Mouse (Mus musculus): ENCODE results near the gene Tmem123. TPM values are rescaled to one million over a fixed set of nuclear protein-coding genes. Genes with fewer than 3 reads are reported as not detected.

The Tmem123 gene
- 59.9 and 83.6 TPM in 2 replicates for polyA plus RNA-seq (2015; fragmentation: Nextera tagmentation; extraction: Ambion mirVana)

DNA sequence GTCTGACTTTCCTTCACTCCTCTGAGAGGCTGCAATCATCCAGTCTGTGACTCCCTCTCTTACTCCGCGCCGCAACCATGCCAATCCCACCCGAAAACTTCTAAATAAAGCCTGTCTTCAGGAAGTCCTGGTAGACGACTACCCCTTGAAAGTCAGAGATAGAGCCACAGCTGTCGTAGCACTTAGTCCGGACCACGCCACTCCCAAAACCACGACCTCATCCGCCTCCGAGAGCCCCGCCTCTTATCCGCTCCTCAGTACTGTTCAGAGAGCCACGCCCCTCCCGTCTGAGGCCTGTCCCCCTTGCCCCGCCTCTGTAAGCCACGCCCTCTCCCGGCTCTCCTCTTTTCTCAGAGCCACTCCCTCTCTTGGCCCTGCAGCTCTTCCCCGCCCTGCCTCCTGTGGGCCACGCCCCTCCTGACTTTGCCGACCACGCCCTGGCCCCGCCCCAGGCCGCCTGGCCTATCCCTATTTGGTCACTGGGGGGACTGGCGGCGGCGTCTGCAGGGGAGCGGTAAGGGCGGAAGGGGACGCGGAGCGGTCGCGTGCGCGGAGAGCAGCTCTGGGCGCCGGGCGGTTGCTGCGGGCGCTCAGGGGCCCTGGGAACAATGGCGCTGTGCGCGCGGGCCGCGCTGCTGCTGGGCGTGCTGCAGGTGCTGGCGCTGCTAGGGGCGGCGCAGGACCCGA, at the start of gene Tmem123:
Tmem123 (plus strand) TSS at position 428 of the 687 bp plus-strand sequence.

DNA sequence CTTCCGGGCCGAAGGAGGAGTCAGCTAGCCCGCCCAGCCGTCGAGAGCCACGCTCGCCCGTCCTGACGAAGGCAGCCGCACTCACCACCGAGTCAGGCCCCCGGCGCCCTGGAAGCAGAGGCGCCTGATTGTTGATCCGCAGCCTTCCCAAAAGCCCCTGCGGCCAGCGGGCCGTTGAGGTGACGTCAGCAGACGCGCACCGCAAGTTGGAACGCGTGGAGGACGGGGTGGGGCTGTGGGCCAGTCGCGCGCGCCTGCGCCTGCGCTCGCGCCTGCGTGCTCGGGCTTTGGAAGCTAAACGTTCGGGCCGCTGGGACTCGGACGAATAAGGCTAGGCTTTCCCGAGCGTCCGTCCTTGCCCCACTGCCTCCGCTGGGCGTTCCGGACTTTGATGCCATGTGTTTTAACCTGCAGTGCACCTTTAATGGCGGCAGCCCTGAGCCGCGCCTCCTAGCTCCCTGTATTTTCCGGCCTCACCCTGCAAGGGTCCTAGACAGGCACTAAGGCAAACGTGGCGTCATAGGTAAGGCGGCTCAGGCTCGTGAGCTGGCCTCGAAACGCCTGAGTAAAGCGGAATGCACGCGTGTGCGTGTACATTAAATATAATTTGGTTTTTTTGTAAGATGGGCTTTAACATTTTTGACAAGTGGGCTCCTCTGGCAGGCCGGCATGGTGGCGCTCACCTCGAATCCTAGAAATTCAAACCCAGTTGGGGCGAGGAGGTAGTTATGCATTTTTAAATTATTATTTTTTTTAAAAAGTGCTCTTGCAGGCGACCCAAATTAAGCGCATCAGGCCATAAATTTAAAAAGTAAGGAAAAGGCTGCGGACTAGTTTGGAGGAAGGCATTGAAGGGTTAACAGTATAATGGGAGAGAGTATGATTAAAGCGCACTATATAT, 73.3 kb downstream of the Tmem123 start, which contains the start of gene Birc2:
Birc2 (minus strand) TSS at position 160 of the 901 bp plus-strand sequence.

Small RNA genes lying within 50 kb of the gene (microRNA-seq; reads per million reads assigned to microRNA genes)
- gene Mir5618 (ENCODE audit: borderline replicate concordance, insufficient number of aligned reads): 2.5 reads per million

Other genes with a start within 250 kb of the Tmem123 start
- 1.8 TPM in 2 replicates for gene Mmp8, start 205.6 kb upstream of the Tmem123 start, polyA plus RNA-seq (2015; fragmentation: Nextera tagmentation; extraction: Ambion mirVana)
- gene Mmp27, start 192.6 kb upstream of the Tmem123 start, polyA plus RNA-seq (2015; fragmentation: Nextera tagmentation; extraction: Ambion mirVana): 0.08 TPM in 1 of 2 replicates, not detected in the other
- not detected in 2 replicates for gene Mmp20, start 135.8 kb upstream of the Tmem123 start, polyA plus RNA-seq (2015; fragmentation: Nextera tagmentation; extraction: Ambion mirVana)
- 0.24 TPM in 1 of 2 replicates, not detected in the other for gene Mmp7, start 72.0 kb upstream of the Tmem123 start, polyA plus RNA-seq (2015; fragmentation: Nextera tagmentation; extraction: Ambion mirVana)
- gene Birc2, start 73.0 kb downstream of the Tmem123 start, polyA plus RNA-seq (2015; fragmentation: Nextera tagmentation; extraction: Ambion mirVana): 31.8 and 46.1 TPM in 2 replicates
- gene Birc3, start 109.1 kb downstream of the Tmem123 start, polyA plus RNA-seq (2015; fragmentation: Nextera tagmentation; extraction: Ambion mirVana): 9.1 and 16.0 TPM in 2 replicates
- 15.5 and 20.6 TPM in 2 replicates for gene Yap1, start 240.6 kb downstream of the Tmem123 start, polyA plus RNA-seq (2015; fragmentation: Nextera tagmentation; extraction: Ambion mirVana)